10 mouse cellular contexts compared by ENCODE assay signal in the genomic region with DNA sequence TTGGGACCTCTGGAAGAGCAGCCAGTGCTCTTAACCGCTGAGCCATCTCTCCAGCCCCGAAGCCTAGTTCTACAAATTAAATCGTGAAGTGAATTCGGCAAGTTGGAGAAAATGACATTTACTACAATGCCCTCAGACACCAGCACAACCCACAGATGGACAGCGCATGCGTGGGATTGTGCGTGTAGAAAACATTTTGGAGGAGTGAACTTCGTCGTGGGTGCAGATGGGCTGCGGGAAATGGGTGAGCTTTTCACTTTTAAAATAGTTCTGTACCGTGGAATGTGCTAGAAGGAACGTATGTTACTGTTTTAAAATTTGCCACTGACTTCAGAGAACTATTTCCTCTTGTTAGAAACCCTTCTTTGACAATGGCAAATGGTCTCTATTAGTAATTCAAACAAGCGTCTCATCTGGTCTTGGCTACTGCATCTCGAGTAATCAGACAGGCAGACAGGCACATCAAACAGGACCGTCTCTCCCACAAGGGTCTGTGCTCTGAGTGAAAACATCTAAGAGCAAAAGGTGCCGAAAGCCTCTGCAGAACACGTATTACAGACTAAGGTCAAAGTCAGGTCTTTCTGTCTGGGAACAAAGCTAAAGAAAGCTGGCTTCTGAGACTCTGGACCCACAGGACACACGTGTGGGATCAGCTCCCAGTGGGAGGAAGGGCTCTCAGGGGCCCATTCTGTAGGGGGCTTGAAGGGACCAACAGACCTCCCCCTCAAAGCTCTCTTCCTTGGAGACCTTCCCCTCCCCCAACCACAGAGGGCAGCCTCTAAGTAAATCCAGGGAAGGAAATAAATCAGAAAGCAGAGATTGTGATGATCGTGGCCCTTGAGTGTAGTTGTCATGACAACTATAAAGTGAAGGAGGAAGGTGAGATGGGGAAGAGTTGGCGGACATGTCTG. TPM values are rescaled to one million over a fixed set of nuclear protein-coding genes. Genes with fewer than 3 reads are reported as not detected.
A peak's percentile ranks its signal among the peaks of the same experiment; 100 is the strongest.
DNase-seq lines count a peak whose midpoint lies in the region; ATAC-seq lines count a peak whose summit lies in the region.
"Had no signal": no experiment of that assay in that cellular context is flagged by ENCODE, and none has a peak within 500 bp of the region (broad histone marks: within the 10 kb centered on the region; RNA-seq: fewer than 3 reads in every experiment).

No protein-coding gene starts in this region.

- DNase-seq in heart, postnatal 10 days = no peak
- DNase-seq in brain, adult 2 months (ENCODE audit: low read depth, low spot score) = peak; percentile 86
- DNase-seq in frontal cortex, postnatal 36 days (ENCODE audit: low spot score in 2 of 2) = peak; percentile 74 to 81
- peak; percentile 47 for DNase-seq in limb, embryonic 11.5 days (ENCODE audit: low spot score)
- DNase-seq in gastrocnemius, postnatal 4 days (ENCODE audit: low spot score in 2 of 2) = no peak
- no peak for DNase-seq in ovary, postnatal 10 days (ENCODE audit: low spot score)
- no peak for DNase-seq in adrenal gland, postnatal 10 days
- DNase-seq: gastrocnemius, postnatal 14 days had no signal

- no peaks in the 10 kb centered on the region for H3K9me3 ChIP-seq in heart, embryonic 14.5 days (ENCODE audit: control insufficient read depth, low read length)
- H3K9me3 ChIP-seq in limb, embryonic 11.5 days (ENCODE audit: control insufficient read depth, low read length) = no peaks in the 10 kb centered on the region

- H3K4me3 ChIP-seq in heart, embryonic 14.5 days (ENCODE audit: control insufficient read depth in 1 of 2, insufficient read depth in 1 of 2, low read depth in 1 of 2, low read length in 2 of 2) = no peak overlapping the region
- H3K4me3 ChIP-seq in limb, embryonic 11.5 days (ENCODE audit: low read depth, low read length) = no peak overlapping the region

- no peak overlapping the region for H3K9ac ChIP-seq in heart, embryonic 14.5 days (ENCODE audit: low read length)
- H3K9ac ChIP-seq in limb, embryonic 11.5 days (ENCODE audit: low read length) = no peak overlapping the region

- peak overlapping the region; percentile 47 for H3K4me2 ChIP-seq in heart, embryonic 14.5 days (ENCODE audit: low read length)
- H3K4me2 ChIP-seq in limb, embryonic 11.5 days (ENCODE audit: low read depth, severe bottlenecking) = no peak overlapping the region

- intact Hi-C loops in heart, postnatal 10 days (cut with DNase I) = no loop called here

- peaks cover 44 to 52% of the 10 kb centered on the region in 2 experiments for H3K4me1 ChIP-seq in heart, embryonic 14.5 days (ENCODE audit: control insufficient read depth in 2 of 2, insufficient read depth in 2 of 2, low read length in 2 of 2)
- peaks cover 4% of the 10 kb centered on the region for H3K4me1 ChIP-seq in limb, embryonic 11.5 days (ENCODE audit: control insufficient read depth, insufficient read depth, low read length)

- peak overlapping the region; percentile 69 to 86 for H3K27ac ChIP-seq in heart, embryonic 14.5 days (replicated peaks in 1 of 2; ENCODE audit: control insufficient read depth in 1 of 2, insufficient read depth in 1 of 2, low read depth in 2 of 2, low read length in 2 of 2)
- no peak overlapping the region for H3K27ac ChIP-seq in limb, embryonic 11.5 days (replicated peaks; ENCODE audit: low read depth, low read length)
- H3K27ac ChIP-seq: macrophage had no signal

- no peaks in the 10 kb centered on the region for H3K36me3 ChIP-seq in heart, embryonic 14.5 days (ENCODE audit: control insufficient read depth, insufficient read depth, low read length)
- H3K36me3 ChIP-seq in limb, embryonic 11.5 days (ENCODE audit: control insufficient read depth, insufficient read depth, low read length) = peaks cover 3% of the 10 kb centered on the region; the same call in 1 of the 2 replicates

- 31% methylated on average over 20 of the region's 20 CpGs for WGBS in heart, embryonic 14.5 days
- WGBS in limb, embryonic 11.5 days = 43% methylated on average over 20 of the region's 20 CpGs

- H3K27me3 ChIP-seq in heart, embryonic 14.5 days (ENCODE audit: control insufficient read depth, insufficient read depth, low read length) = no peaks in the 10 kb centered on the region
- H3K27me3 ChIP-seq in limb, embryonic 11.5 days (ENCODE audit: control insufficient read depth, insufficient read depth, low read length) = no peaks in the 10 kb centered on the region

- ATAC-seq in heart, embryonic 14.5 days (ENCODE audit: insufficient number of reproducible peaks, insufficient read depth, low FRiP score, low read depth) = peak; percentile 64
- ATAC-seq in limb, embryonic 11.5 days (ENCODE audit: insufficient number of reproducible peaks, low FRiP score, low TSS enrichment, low read depth) = no peak

RNA-seq across cellular contexts. Expression of gene Fndc9, which starts 33.4 kb away (rescaled TPM):
- polyA plus RNA-seq in heart, embryonic 14.5 days (2014; fragmentation: Nextera tagmentation; extraction: Ambion mirVana) = 0.08 and 0.13 TPM in 2 replicates
- not detected for total RNA-seq in heart, postnatal 10 days (2021)
- polyA plus RNA-seq in limb, embryonic 11.5 days (2014; fragmentation: Nextera tagmentation; extraction: Ambion mirVana) = 0.11 and 0.16 TPM in 2 replicates
- not detected for total RNA-seq in gastrocnemius, postnatal 4 days (2021)
- not detected for total RNA-seq in adrenal gland, postnatal 10 days (2021)
- total RNA-seq: gastrocnemius, postnatal 14 days had no signal
- polyA plus RNA-seq: macrophage had no signal

RNA-seq across cellular contexts. Expression of gene Nipal4, which starts 35.6 kb away (rescaled TPM):
- polyA plus RNA-seq in heart, embryonic 14.5 days (2014; fragmentation: Nextera tagmentation; extraction: Ambion mirVana) = 9.5 and 11.0 TPM in 2 replicates
- under 1 TPM; 0.55 to 0.89 TPM for total RNA-seq in heart, postnatal 10 days (2021)
- 0.54 and 0.71 TPM in 2 replicates for polyA plus RNA-seq in limb, embryonic 11.5 days (2014; fragmentation: Nextera tagmentation; extraction: Ambion mirVana)
- total RNA-seq in gastrocnemius, postnatal 4 days (2021) = under 1 TPM; 0.13 to 0.32 TPM
- under 1 TPM in 1 of 2 experiments, not detected in 1; 0.12 TPM for total RNA-seq in adrenal gland, postnatal 10 days (2021)
- polyA plus RNA-seq: macrophage had no signal

Comparison
In these comparisons a context has a peak if more than half of its experiments do, and no peak if none do; other contexts are left out.
1. DNase-seq: peak in brain, adult 2 months (single experiment), frontal cortex, postnatal 36 days (2 of 2) and limb, embryonic 11.5 days (single experiment); none in heart, postnatal 10 days (0 of 2), gastrocnemius, postnatal 4 days (0 of 2), ovary, postnatal 10 days (single experiment) and adrenal gland, postnatal 10 days (single experiment).